Mouse (Mus musculus): ENCODE measurements around the gene Fbrsl1.
"Not testable (repeated sequence)": the region's sequence is repeated elsewhere in the genome, so short reads cannot be mapped to it uniquely, and the experiment has no call there.

The Fbrsl1 gene

GRCm38 (mm10) chr5:110447720-110448435 is 425 bp downstream of the Fbrsl1 start:
- DNase-seq = peak; percentile 19

GRCm38 (mm10) chr5:110444509-110444908 is 3.8 kb downstream of the Fbrsl1 start:
- no peak for DNase-seq

GRCm38 (mm10) chr5:110442966-110443590 is 5.2 kb downstream of the Fbrsl1 start:
- DNase-seq = no peak

- DNase-seq = peak; percentile 73
Observed at GRCm38 (mm10) chr5:110439565-110440310, 8.6 kb downstream of the Fbrsl1 start.

GRCm38 (mm10) chr5:110438591-110438990 is 9.7 kb downstream of the Fbrsl1 start:
- no peak for DNase-seq

- no peak for DNase-seq
Observed at GRCm38 (mm10) chr5:110437632-110438261, 10.6 kb downstream of the Fbrsl1 start.

GRCm38 (mm10) chr5:110436166-110436565 is 12.1 kb downstream of the Fbrsl1 start:
- not testable (repeated sequence) for DNase-seq

GRCm38 (mm10) chr5:110434816-110435215 is 13.5 kb downstream of the Fbrsl1 start:
- DNase-seq = no peak

- peak; percentile 65 for DNase-seq
Observed at GRCm38 (mm10) chr5:110429045-110429444, 19.3 kb downstream of the Fbrsl1 start.

- DNase-seq = no peak
Observed at GRCm38 (mm10) chr5:110428290-110428689, 20.0 kb downstream of the Fbrsl1 start.

GRCm38 (mm10) chr5:110425187-110425586 is 23.1 kb downstream of the Fbrsl1 start:
- no peak for DNase-seq

- DNase-seq = no peak
Observed at GRCm38 (mm10) chr5:110424204-110424603, 24.1 kb downstream of the Fbrsl1 start.

GRCm38 (mm10) chr5:110421393-110421792 is 26.9 kb downstream of the Fbrsl1 start:
- no peak for DNase-seq

- no peak for DNase-seq
Observed at GRCm38 (mm10) chr5:110420950-110421349, 27.4 kb downstream of the Fbrsl1 start.

- no peak for DNase-seq
Observed at GRCm38 (mm10) chr5:110420201-110420600, 28.1 kb downstream of the Fbrsl1 start.

- DNase-seq = no peak
Observed at GRCm38 (mm10) chr5:110418523-110418911, 29.8 kb downstream of the Fbrsl1 start.

GRCm38 (mm10) chr5:110417756-110418522 is 30.4 kb downstream of the Fbrsl1 start:
- no peak for DNase-seq

- no peak for DNase-seq
Observed at GRCm38 (mm10) chr5:110416825-110417401, 31.4 kb downstream of the Fbrsl1 start.

- no peak for DNase-seq
Observed at GRCm38 (mm10) chr5:110415806-110416700, 32.2 kb downstream of the Fbrsl1 start.

- no peak for DNase-seq
Observed at GRCm38 (mm10) chr5:110415022-110415421, 33.3 kb downstream of the Fbrsl1 start.

- no peak for DNase-seq
Observed at GRCm38 (mm10) chr5:110413018-110413417, 35.3 kb downstream of the Fbrsl1 start.

Data from lung, postnatal 14 days (tissue).